Mouse (Mus musculus) Patski (cell line): Measurements from ENCODE around the gene Shank1. TPM values are rescaled to one million over a fixed set of nuclear protein-coding genes. Genes with fewer than 3 reads are reported as not detected.

Source experiments
- ATAC-seq: fragments of 100-300 bp; one replicate; pipeline ENCODE4 v1.8.0; 2021
- CTCF ChIA-PET: fragments of 350-600 bp; sonication (Branson Sonifier 250); formaldehyde crosslinking; loops from one replicate; lab custom pipeline; 2022; ENCODE audit warnings: inconsistent platforms; lab: Charles Lee
- POLR2A ChIA-PET: fragments of 350-600 bp; sonication (Branson Sonifier 250); formaldehyde crosslinking; loops from one replicate; lab custom pipeline; 2022; ENCODE audit warnings: antibody characterized with exemption, inconsistent platforms; lab: Charles Lee
- DNase-seq: peaks from one replicate; pipeline ENCODE4 v3.0.0-alpha.2; 2011; ENCODE audit warnings: low read depth, low spot score
- H3K27me3 ChIP-seq: fragments of 371-371 bp; one replicate; pipeline ENCODE4 v1.5.1; 2021
- CTCF ChIP-seq: fragments of 100-300 bp; IDR thresholded peaks from one replicate; pipeline ENCODE4 v1.5.1; 2021
- in situ Hi-C: fragments of 300-500 bp; cut with MboI; formaldehyde crosslinking; loops from 3 replicates; pipeline ENCODE4 v1.11.1; 2018; ENCODE audit warnings: low pct_unique_long_range_greater_than_20kb, mixed read lengths
- polyA plus RNA-seq: library from polyadenylated mRNA; unstranded; gene quantifications from one replicate; pipeline ENCODE4 v1.2.3, GENCODE M21; 2021

Shank1 gene
- polyA plus RNA-seq, 1 experiment from 2014 or later: 1.9 TPM

DNA sequence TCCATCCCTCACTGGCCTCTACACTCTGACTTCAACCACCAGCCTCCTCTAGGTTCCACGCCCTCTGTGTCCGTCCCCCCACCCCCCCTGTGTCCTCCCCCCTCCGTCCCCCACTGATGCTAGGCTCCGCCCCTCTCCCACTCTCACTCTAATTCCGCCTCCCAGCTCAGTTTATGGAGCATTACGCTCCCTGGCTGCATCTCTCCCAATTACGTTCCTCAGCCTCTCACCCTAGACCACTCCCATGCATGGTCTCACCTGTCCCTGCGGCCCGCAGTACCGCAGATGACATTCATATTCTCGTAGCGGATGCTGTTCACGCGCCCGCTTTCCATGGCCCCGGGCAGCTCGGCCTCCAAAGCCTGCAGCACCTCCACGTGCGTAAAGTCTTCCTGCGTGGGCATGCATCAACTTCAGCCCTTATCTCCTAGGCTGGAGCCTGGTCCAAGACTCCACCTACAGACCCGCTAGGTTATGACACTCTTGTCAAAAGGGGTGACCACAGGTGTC is 50.8 kb downstream of the Shank1 start:
- in situ Hi-C loops: no loop called here
- H3K27me3 ChIP-seq: peaks cover 22% of the 10 kb centered on the region
- ATAC-seq (no peak), DNase-seq (no peak)
- no peak for TF ChIP-seq CTCF
- POLR2A ChIA-PET: no interaction called here
- CTCF ChIA-PET: no interaction called here

DNA sequence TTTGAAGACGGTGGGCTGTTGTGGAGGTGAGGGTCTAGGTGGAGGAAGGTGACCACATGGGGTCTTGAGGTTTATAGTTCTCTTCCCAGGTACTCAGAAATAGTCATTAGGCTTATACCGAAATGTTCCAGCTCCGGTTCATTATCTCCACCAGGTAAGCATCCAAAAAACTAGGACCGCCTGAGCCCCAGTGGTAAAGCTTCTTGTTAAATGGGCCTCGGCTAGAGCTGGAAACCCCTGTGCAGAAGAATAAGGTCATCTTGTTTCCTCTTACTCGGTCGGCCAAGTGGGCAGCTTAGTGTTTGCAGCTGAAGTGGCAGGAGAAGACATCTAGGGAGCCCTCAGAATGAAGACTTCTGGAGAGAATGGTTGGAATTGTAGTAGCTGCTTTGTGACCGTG is 62.6 kb downstream of the Shank1 start:
- POLR2A ChIA-PET: no interaction called here
- no peaks in the 10 kb centered on the region for H3K27me3 ChIP-seq
- in situ Hi-C loops: no loop called here
- DNase-seq: no peak
- no peak for ATAC-seq
- TF ChIP-seq CTCF: no peak
- CTCF ChIA-PET: interaction anchor here (1.7 kb wide), 1 partner anchor 10 kb away, joined by 5 read pairs; no protein-coding TSS in a partner anchor

DNA sequence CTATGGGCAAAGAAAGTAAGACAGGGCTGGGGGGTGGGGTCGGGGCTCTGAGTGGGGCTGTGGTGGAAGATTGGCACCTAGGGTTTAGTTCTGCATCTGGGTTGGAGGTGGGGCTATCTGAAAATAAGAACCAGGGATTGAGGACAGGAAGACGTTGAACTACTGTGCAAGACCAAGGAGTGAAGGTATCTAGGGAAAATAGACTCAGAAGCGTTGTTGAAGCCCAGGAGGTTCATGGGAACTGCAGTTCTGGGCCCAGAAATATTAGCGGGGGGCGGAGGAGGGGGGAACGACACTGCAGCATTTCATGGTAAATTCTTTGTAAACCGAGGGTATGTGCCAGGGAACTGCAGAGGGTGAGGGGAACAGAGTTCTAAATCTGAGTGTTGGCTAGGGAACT is 63.4 kb downstream of the Shank1 start:
- in situ Hi-C loops: no loop called here
- no peaks in the 10 kb centered on the region for H3K27me3 ChIP-seq
- DNase-seq (no peak), ATAC-seq (no peak)
- no peak for TF ChIP-seq CTCF
- POLR2A ChIA-PET: no interaction called here
- CTCF ChIA-PET: interaction anchor here (1.7 kb wide), 1 partner anchor 11 kb away, joined by 5 read pairs; no protein-coding TSS in a partner anchor

DNA sequence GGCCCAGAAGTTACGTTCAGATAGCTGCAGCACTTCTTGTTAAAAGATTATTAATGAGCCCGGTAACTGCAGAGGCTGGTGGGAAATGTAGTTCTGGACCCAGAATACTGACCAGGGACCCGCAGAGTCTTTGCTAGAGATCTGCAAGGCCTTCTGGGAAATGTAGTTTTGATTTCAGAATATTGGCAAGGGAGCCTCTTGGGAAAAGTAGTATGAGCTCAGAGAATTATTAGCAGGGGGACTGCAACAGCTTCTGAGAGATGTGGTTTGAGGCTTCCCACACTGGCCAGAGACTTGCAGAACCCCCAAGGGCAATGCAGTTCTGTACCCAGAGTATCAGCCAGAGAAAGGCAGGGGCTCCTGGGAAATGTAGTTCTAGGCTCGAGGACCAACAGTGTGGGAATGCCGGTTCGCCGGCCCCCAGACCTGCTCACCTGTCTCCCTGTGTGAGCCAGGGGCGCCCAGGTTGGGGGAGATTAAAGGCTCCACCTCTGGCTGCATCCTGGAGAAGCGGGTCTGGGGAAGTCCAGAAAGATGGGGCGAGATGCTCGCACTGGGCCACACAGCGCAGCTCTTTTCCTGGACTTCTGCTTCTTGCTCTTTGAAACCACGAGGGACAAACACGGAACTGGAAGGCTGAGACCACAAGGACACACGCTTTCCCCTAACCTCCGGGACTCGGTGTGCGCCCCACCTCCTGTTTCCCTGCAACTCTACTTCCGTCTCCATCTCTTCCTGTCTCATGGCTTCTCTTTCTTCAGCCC is 64.0 kb downstream of the Shank1 start:
- TF ChIP-seq CTCF: no peak
- ATAC-seq (peak; percentile 93), DNase-seq (peak; percentile 81)
- CTCF ChIA-PET: interaction anchor here (1.7 kb wide), 1 partner anchor 12 kb away, joined by 5 read pairs; no protein-coding TSS in a partner anchor
- POLR2A ChIA-PET: interaction anchor here (0.6 kb wide), 1 partner anchor 120 kb away, joined by 5 read pairs; no protein-coding TSS in a partner anchor
- in situ Hi-C loops: no loop called here
- no peaks in the 10 kb centered on the region for H3K27me3 ChIP-seq

DNA sequence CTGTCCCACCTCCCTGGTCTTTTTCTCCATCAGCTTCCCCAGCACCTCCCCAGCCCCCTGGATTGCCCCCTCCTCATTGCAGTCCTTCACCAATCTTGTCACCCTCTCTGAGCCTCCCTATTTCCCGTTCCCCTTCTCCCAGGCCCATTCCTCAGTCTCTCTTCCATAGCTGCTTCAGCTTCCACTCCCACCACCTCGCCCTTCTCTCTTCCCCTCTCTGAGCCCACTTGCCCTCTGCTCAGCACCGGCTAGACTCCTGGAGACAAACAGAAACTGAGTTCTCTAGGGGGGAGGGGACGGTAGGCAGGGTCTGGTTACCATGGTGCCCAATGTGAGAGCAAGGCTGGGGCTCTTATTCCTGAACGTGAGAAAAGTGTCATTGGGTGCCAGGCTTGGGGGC is 64.7 kb downstream of the Shank1 start:
- in situ Hi-C loops: no loop called here
- CTCF ChIA-PET: no interaction called here
- no peaks in the 10 kb centered on the region for H3K27me3 ChIP-seq
- ATAC-seq (no peak), DNase-seq (no peak)
- POLR2A ChIA-PET: no interaction called here
- TF ChIP-seq CTCF: no peak

DNA sequence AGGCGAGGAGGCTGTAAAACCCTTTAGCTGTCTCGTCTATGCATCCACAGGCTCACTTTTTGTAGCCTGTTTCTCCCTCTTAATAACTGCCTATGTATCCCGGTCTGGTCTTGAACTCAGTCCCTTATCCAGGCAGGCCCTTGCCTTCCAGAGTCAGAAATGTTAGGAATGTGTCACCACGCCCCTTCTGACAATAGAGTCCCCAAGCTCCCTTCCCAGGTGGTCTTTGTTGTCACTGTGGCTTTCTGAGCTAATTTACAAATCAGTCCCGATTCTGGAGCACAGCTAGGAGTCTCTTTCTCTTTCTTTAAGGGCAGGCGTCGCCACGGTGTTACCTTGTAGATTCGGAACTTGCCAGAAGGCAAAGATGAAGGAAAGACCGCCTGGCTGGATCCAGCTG is 65.2 kb downstream of the Shank1 start:
- POLR2A ChIA-PET: interaction anchor here (1.2 kb wide), 1 partner anchor 11 kb away, joined by 3 read pairs; the partner anchor contains the start of gene 1700008O03Rik
- no peak for TF ChIP-seq CTCF
- in situ Hi-C loops: no loop called here
- no peaks in the 10 kb centered on the region for H3K27me3 ChIP-seq
- ATAC-seq (no peak), DNase-seq (no peak)
- CTCF ChIA-PET: no interaction called here

DNA sequence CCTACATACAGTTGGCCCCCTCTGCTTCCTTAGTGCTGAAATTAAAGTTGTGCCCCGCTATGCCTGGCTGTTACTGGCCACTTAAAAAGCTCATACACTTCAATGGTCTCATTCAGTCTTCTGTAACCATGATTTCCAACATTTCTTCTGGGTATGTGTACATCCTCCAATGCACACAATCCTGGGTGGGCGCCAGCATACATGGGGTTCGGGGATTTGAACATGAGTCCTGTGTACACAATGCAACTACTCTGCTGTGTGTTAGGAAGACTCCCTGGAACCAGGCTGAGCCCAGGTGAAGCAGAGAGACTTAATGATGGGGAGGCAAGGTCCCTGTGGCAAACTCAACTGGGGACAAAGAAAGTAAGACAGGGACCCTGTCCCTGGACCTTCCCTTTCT is 65.7 kb downstream of the Shank1 start:
- H3K27me3 ChIP-seq: no peaks in the 10 kb centered on the region
- ChIA-PET CTCF (no interaction called here), POLR2A (interaction anchor here (1.2 kb wide), 1 partner anchor 10 kb away, joined by 3 read pairs; the partner anchor contains the start of gene 1700008O03Rik)
- no peak for DNase-seq
- in situ Hi-C loops: no loop called here
- no peak for TF ChIP-seq CTCF
- ATAC-seq: no peak

DNA sequence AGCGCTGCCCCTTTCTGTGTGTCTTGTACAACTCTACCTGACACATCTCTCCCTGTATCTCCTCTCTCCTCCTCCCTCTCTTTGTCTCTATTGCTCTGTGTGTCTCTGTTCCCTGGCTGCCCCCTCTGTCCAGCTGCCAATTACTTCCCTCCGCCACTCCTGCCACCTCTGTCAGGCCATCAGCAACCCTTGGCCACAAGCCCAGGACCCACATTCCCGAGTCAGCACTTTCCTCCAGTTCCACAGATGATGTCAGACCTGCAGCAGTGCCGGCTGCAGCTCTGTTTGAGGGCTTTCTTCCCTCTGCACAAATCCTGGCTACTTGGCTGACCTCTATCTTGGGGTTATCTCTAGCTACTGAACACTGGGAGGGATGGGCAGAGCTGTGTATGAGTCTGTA is 68.2 kb downstream of the Shank1 start:
- in situ Hi-C loops: no loop called here
- POLR2A ChIA-PET: no interaction called here
- H3K27me3 ChIP-seq: peaks cover 8% of the 10 kb centered on the region
- no peak for DNase-seq
- CTCF ChIA-PET: no interaction called here
- no peak for ATAC-seq
- TF ChIP-seq CTCF: no peak

DNA sequence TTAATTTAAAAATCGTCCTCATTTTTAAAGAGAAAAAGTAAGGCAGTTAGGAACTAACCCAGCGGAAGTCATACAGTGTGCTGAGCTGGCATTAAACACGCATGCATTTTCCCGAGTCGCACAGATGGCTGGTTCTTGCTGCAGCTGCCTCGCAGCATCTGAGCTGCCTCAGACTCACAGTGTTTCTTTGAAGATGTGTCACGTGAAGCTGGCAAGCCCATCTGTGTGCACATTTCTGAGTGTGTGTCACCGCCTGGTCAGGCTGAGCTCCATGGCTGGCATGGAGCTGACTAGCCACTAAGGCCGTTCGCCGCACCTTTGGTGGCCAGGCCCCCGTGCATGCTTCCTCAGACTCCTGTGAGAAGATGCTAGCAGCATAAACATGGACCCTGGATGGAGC is 72.5 kb downstream of the Shank1 start:
- no peak for ATAC-seq
- no peak for DNase-seq
- H3K27me3 ChIP-seq: peaks cover 22% of the 10 kb centered on the region
- CTCF ChIA-PET: no interaction called here
- POLR2A ChIA-PET: interaction anchor here (1.1 kb wide), 1 partner anchor 23 kb away, joined by 4 read pairs; no protein-coding TSS in a partner anchor
- TF ChIP-seq CTCF: no peak
- in situ Hi-C loops: loop anchor here (5.0 kb wide), 1 partner anchor 85 kb away; the partner anchor contains the start of genes Aspdh and Josd2

DNA sequence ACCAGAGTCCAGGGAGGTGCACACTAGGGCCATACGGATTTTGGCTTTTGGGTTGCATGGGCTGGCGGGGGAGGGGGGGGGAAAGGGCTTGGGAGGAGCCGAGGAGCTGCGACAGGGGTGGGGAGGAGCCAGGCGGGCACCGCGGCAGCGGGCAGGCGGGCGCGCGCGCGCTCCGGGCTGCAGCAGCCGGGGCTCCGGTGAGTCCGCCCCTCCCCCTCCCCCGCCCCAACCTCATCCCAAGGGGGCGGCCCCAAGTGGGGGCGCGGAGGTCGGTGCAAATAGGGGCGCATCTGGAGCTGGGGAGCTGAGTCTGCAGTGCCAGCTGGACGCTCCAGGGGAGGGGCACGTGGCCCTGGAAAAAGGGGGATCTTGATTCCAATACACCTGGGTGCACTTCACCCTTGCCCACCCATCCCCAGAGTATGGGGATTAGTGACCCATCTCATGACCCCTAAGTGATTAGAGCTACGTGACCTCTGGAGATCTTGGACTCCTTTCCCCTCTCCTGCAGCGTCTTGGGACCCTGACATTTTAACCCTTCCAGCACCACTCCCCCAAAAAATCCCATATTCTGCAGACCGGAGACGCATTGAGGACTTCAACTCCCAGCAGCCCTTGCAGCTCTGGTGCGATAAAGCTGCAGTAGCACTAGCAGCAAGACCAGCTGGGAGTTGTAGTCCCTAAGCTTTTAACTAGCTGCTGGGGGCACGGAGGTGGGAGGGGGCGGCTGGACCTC is 74.1 kb downstream of the Shank1 start, which contains the start of gene Syt3:
Gene Syt3, plus strand, starts transcription at position 123 of the 736 bp plus-strand sequence.
- H3K27me3 ChIP-seq: peaks cover 22% of the 10 kb centered on the region
- in situ Hi-C loops: loop anchor here (5.0 kb wide), 1 partner anchor 83 kb away; the partner anchor contains the start of genes Aspdh and Josd2
- no peak for TF ChIP-seq CTCF
- ChIA-PET POLR2A (no interaction called here), CTCF (interaction anchor here (0.8 to 1.7 kb wide), 2 partner anchors 14 to 16 kb away, joined by 3 to 4 read pairs; no protein-coding TSS in a partner anchor)
- ATAC-seq (peak; percentile 78), DNase-seq (no peak)
